In genomic region chr4:155793730-155794129, GRCm38 (mm10) we compare ENCODE assay signal across 46 mouse cellular contexts. TPM values are rescaled to one million over a fixed set of nuclear protein-coding genes. Genes with fewer than 3 reads are reported as not detected.
"Had no signal": no experiment of that assay in that cellular context is flagged by ENCODE, and none has a peak within 500 bp of the region (broad histone marks: within the 10 kb centered on the region; RNA-seq: fewer than 3 reads in every experiment).

No protein-coding gene starts in this region.

- H3K27ac ChIP-seq: heart, embryonic 10.5 days; heart, embryonic 13.5 days; heart, embryonic 15.5 days; hindbrain, embryonic 10.5 days; hindbrain, embryonic 12.5 days; hindbrain, embryonic 13.5 days; hindbrain, embryonic 14.5 days; hindbrain, embryonic 15.5 days; hindbrain, postnatal 0 days; intestine, embryonic 15.5 days; kidney, embryonic 15.5 days; kidney, postnatal 0 days; layer of hippocampus, adult 2 months had no signal

- H3K9ac ChIP-seq: heart, embryonic 12.5 days; heart, embryonic 13.5 days; heart, embryonic 15.5 days; hindbrain, embryonic 12.5 days; hindbrain, embryonic 13.5 days; hindbrain, embryonic 14.5 days; hindbrain, embryonic 15.5 days; intestine, embryonic 15.5 days; kidney, embryonic 15.5 days had no signal

- DNase-seq: heart, postnatal 14 days; heart, postnatal 36 days; heart, postnatal 4 days; kidney, adult 11 months; kidney, adult 18-20 months; kidney, adult 2 months; kidney, adult 8-10 months; kidney, adult 9 months; kidney, postnatal 10 days; kidney, postnatal 14 days; kidney, postnatal 25 days; kidney, postnatal 36 days; kidney, postnatal 4 days; layer of hippocampus, adult 9-11 months; layer of hippocampus, postnatal 36 days had no signal

- ATAC-seq: hindbrain, embryonic 16.5 days; hindbrain, postnatal 0 days; inflammation-experienced regulatory T-cells, adult 6 months; intestine, embryonic 15.5 days; intestine, embryonic 16.5 days; intestine, postnatal 0 days had no signal

- H3K9me3 ChIP-seq: heart, embryonic 10.5 days; heart, embryonic 12.5 days; heart, embryonic 13.5 days; heart, embryonic 15.5 days; hindbrain, embryonic 10.5 days; hindbrain, embryonic 12.5 days; hindbrain, embryonic 13.5 days; hindbrain, embryonic 15.5 days; intestine, embryonic 15.5 days; kidney, embryonic 15.5 days had no signal

- H3K4me2 ChIP-seq: heart, embryonic 11.5 days; heart, embryonic 12.5 days; heart, embryonic 13.5 days; heart, embryonic 15.5 days; hindbrain, embryonic 12.5 days; hindbrain, embryonic 13.5 days; hindbrain, embryonic 14.5 days; hindbrain, embryonic 15.5 days; intestine, embryonic 15.5 days; kidney, embryonic 15.5 days had no signal

- H3K4me1 ChIP-seq: hindbrain, embryonic 12.5 days; hindbrain, embryonic 13.5 days; hindbrain, embryonic 15.5 days; intestine, embryonic 15.5 days had no signal

- H3K4me3 ChIP-seq: heart, embryonic 10.5 days; heart, embryonic 12.5 days; heart, embryonic 13.5 days; heart, embryonic 15.5 days; hindbrain, embryonic 10.5 days; hindbrain, embryonic 12.5 days; hindbrain, embryonic 13.5 days; hindbrain, embryonic 15.5 days; intestine, embryonic 15.5 days; kidney, embryonic 15.5 days; layer of hippocampus, adult 2 months had no signal

- H3K27me3 ChIP-seq: heart, embryonic 15.5 days; hindbrain, embryonic 15.5 days; intestine, embryonic 15.5 days had no signal

- H3K36me3 ChIP-seq: heart, embryonic 10.5 days; heart, embryonic 12.5 days; heart, embryonic 13.5 days; heart, embryonic 15.5 days; hindbrain, embryonic 10.5 days; hindbrain, embryonic 12.5 days; hindbrain, embryonic 13.5 days; hindbrain, embryonic 15.5 days; intestine, embryonic 15.5 days; kidney, embryonic 15.5 days had no signal

RNA-seq across cellular contexts. Expression of gene Ankrd65, which starts 3.5 kb away (rescaled TPM):
- total RNA-seq: heart, adult 8-10 months; heart, postnatal 14 days; heart, postnatal 25 days; heart, postnatal 36 days; heart, postnatal 4 days; hematopoietic stem cell, adult 5-6 weeks; hindbrain, postnatal 0 days; layer of hippocampus, adult 18-20 months; layer of hippocampus, adult 8-10 months; layer of hippocampus, postnatal 10 days; layer of hippocampus, postnatal 25 days; layer of hippocampus, postnatal 36 days had no signal
- polyA plus RNA-seq: heart, embryonic 10.5 days; heart, embryonic 11.5 days; heart, embryonic 12.5 days; heart, embryonic 13.5 days; heart, embryonic 14.5 days; heart, embryonic 15.5 days; heart, postnatal 0 days; hindbrain, embryonic 11.5 days; hindbrain, embryonic 12.5 days; hindbrain, embryonic 13.5 days; hindbrain, embryonic 14.5 days; hindbrain, embryonic 15.5 days; hindbrain, embryonic 16.5 days; hindbrain, postnatal 0 days; inflammation-experienced regulatory T-cells, adult 6 months; intestine, embryonic 14.5 days; intestine, embryonic 15.5 days; intestine, embryonic 16.5 days; intestine, postnatal 0 days; large intestine, adult 2 months had no signal

RNA-seq across cellular contexts. Expression of gene Tmem88b, which starts 8.1 kb away (rescaled TPM):
- polyA plus RNA-seq: inflammation-experienced regulatory T-cells, adult 6 months had no signal
